Mouse (Mus musculus) forebrain, embryonic 15.5 days (tissue): ENCODE measurements around the gene Ccdc74a. TPM values are rescaled to one million over a fixed set of nuclear protein-coding genes. Genes with fewer than 3 reads are reported as not detected.

Source experiments
- polyA plus RNA-seq: library from polyadenylated mRNA; unstranded; fragments of >200 nt; fragmentation: Nextera tagmentation; extraction: Ambion mirVana; gene quantifications from 2 replicates; pipeline ENCODE4 v1.2.1, GENCODE M21; 2015

Ccdc74a gene
- polyA plus RNA-seq, 1 experiment from 2014 or later, result 8.3 TPM

Other genes with a start within 250 kb of the Ccdc74a start
- gene Snap29, start 240.5 kb upstream of the Ccdc74a start, polyA plus RNA-seq, result 23.5 and 27.0 TPM in 2 replicates
- 56.1 and 58.9 TPM in 2 replicates for gene Pi4ka, start 240.2 kb upstream of the Ccdc74a start, polyA plus RNA-seq
- 117 and 120 TPM in 2 replicates for gene Crkl, start 194.5 kb upstream of the Ccdc74a start, polyA plus RNA-seq
- 8.0 and 10.6 TPM in 2 replicates for gene Aifm3, start 156.9 kb upstream of the Ccdc74a start, polyA plus RNA-seq
- gene Lztr1, start 137.8 kb upstream of the Ccdc74a start, polyA plus RNA-seq, result 120 and 133 TPM in 2 replicates
- gene Thap7, start 115.3 kb upstream of the Ccdc74a start, polyA plus RNA-seq, result 65.8 and 67.7 TPM in 2 replicates
- gene Lrrc74b, start 85.2 kb upstream of the Ccdc74a start, polyA plus RNA-seq, result 0.33 and 0.89 TPM in 2 replicates
- gene P2rx6, start 84.6 kb upstream of the Ccdc74a start, polyA plus RNA-seq, result 1.1 and 1.9 TPM in 2 replicates
- 29.3 and 32.0 TPM in 2 replicates for gene Slc7a4, start 63.3 kb upstream of the Ccdc74a start, polyA plus RNA-seq
- gene Smpd4, start 27.1 kb upstream of the Ccdc74a start, polyA plus RNA-seq, result 30.6 and 32.7 TPM in 2 replicates
- gene Med15, start 86.4 kb downstream of the Ccdc74a start, polyA plus RNA-seq, result 44.9 and 48.2 TPM in 2 replicates
- gene Klhl22, start 113.1 kb downstream of the Ccdc74a start, polyA plus RNA-seq, result 69.7 and 72.1 TPM in 2 replicates
- 1.3 TPM in 2 replicates for gene Scarf2, start 150.8 kb downstream of the Ccdc74a start, polyA plus RNA-seq
- 0.93 and 1.3 TPM in 2 replicates for gene B830017H08Rik, start 186.7 kb downstream of the Ccdc74a start, polyA plus RNA-seq
- 4.8 and 5.7 TPM in 2 replicates for gene Car15, start 191.9 kb downstream of the Ccdc74a start, polyA plus RNA-seq
- 0.23 and 0.67 TPM in 2 replicates for gene Gm20518, start 245.2 kb downstream of the Ccdc74a start, polyA plus RNA-seq
- 0.08 and 0.09 TPM in 2 replicates for gene Tssk1, start 247.8 kb downstream of the Ccdc74a start, polyA plus RNA-seq